Mouse (Mus musculus): ENCODE measurements around the gene Vps33a.
"Not testable (repeated sequence)": the region's sequence is repeated elsewhere in the genome, so short reads cannot be mapped to it uniquely, and the experiment has no call there.

Gene Vps33a

GRCm38 (mm10) chr5:123523692-123524392, 49.0 kb downstream of the Vps33a start, which contains the start of gene Diablo:
Gene Diablo, minus strand, starts transcription at chr5:123524176.
- peak; percentile 99 for DNase-seq

GRCm38 (mm10) chr5:123522166-123522565, 50.7 kb downstream of the Vps33a start:
- DNase-seq, result no peak

GRCm38 (mm10) chr5:123521621-123522020, 51.2 kb downstream of the Vps33a start:
- DNase-seq, result no peak

GRCm38 (mm10) chr5:123520666-123521065, 52.2 kb downstream of the Vps33a start:
- DNase-seq, result no peak

- no peak for DNase-seq
Observed at GRCm38 (mm10) chr5:123514871-123515270, 58.0 kb downstream of the Vps33a start.

- no peak for DNase-seq
Observed at GRCm38 (mm10) chr5:123512102-123512501, 60.7 kb downstream of the Vps33a start.

- DNase-seq, result not testable (repeated sequence)
Observed at GRCm38 (mm10) chr5:123511426-123511825, 61.4 kb downstream of the Vps33a start.

- DNase-seq, result no peak
Observed at GRCm38 (mm10) chr5:123510160-123510559, 62.7 kb downstream of the Vps33a start, which contains the start of gene B3gnt4. Gene B3gnt4, plus strand, starts transcription at chr5:123510460.

GRCm38 (mm10) chr5:123508921-123509320, 63.9 kb downstream of the Vps33a start:
- no peak for DNase-seq

- peak; percentile 73 for DNase-seq
Observed at GRCm38 (mm10) chr5:123507936-123508723, 64.7 kb downstream of the Vps33a start.

GRCm38 (mm10) chr5:123501973-123502372, 70.9 kb downstream of the Vps33a start:
- DNase-seq, result no peak

- peak; percentile 17 for DNase-seq
Observed at GRCm38 (mm10) chr5:123499717-123500116, 73.1 kb downstream of the Vps33a start.

- DNase-seq, result no peak
Observed at GRCm38 (mm10) chr5:123489935-123490334, 82.9 kb downstream of the Vps33a start.

- no peak for DNase-seq
Observed at GRCm38 (mm10) chr5:123489112-123489785, 83.6 kb downstream of the Vps33a start, which contains the start of the genes Lrrc43 and Il31. Gene Lrrc43, plus strand, starts transcription at chr5:123489305. Gene Il31, minus strand, starts transcription at chr5:123489489.

- no peak for DNase-seq
Observed at GRCm38 (mm10) chr5:123487659-123488395, 85.0 kb downstream of the Vps33a start.

All from kidney, adult 9 months (tissue).